In the genomic region with DNA sequence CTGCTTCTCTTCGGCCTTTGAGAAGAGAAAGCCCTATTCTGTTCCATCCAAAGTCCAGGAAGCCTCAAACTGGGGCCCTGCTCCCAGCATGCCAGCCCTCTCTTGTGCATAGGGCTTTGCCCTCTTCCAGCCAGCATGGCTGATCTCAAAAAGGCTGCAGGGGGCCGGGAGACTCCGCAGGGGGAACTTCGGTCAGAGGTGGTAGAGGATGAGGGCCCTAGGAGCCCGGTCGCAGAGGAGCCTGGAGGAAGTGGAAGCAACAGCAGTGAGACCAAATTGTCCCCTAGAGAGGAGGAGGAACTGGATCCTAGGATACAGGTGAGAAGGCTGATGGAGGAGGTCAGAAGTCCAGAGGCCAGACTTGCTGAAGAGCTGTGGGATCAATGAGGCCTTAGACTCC, we compare ENCODE assay signal across 9 mouse cellular contexts. TPM values are rescaled to one million over a fixed set of nuclear protein-coding genes. Genes with fewer than 3 reads are reported as not detected.
DNase-seq lines count a peak whose midpoint lies in the region; ATAC-seq and TF ChIP-seq lines count a peak whose summit lies in the region.
"Had no signal": no experiment of that assay in that cellular context is flagged by ENCODE, and none has a peak within 500 bp of the region (broad histone marks: within the 10 kb centered on the region; RNA-seq: fewer than 3 reads in every experiment).

No protein-coding gene starts in this region.

- peak overlapping the region; percentile 80 for H3ac ChIP-seq in C2C12 (ENCODE audit: control insufficient read depth, insufficient read length, low read depth)

- H3K9me3 ChIP-seq in forebrain, embryonic 13.5 days (replicated peaks) = no peaks in the 10 kb centered on the region
- H3K9me3 ChIP-seq in liver, embryonic 13.5 days (replicated peaks) = no peaks in the 10 kb centered on the region

- H3K4me3 ChIP-seq in C2C12 (ENCODE audit: insufficient read depth, poor library complexity, severe bottlenecking) = peak overlapping the region; percentile 93
- H3K4me3 ChIP-seq in forebrain, embryonic 13.5 days = peak overlapping the region; percentile 87
- peak overlapping the region; percentile 93 for H3K4me3 ChIP-seq in liver, embryonic 13.5 days (replicated peaks)

- H3K36me3 ChIP-seq in C2C12 (ENCODE audit: control insufficient read depth, insufficient read depth) = peaks cover 31% of the 10 kb centered on the region
- peaks cover 50% of the 10 kb centered on the region for H3K36me3 ChIP-seq in forebrain, embryonic 13.5 days (ENCODE audit: poor library complexity, severe bottlenecking)
- peaks cover 56% of the 10 kb centered on the region for H3K36me3 ChIP-seq in liver, embryonic 13.5 days

- peak overlapping the region; percentile 97 for H3K4me2 ChIP-seq in forebrain, embryonic 13.5 days
- peak overlapping the region; percentile 98 for H3K4me2 ChIP-seq in liver, embryonic 13.5 days

- no peak for ATAC-seq in forebrain, embryonic 13.5 days
- no peak for ATAC-seq in liver, embryonic 13.5 days (ENCODE audit: low read depth)
- no peak for ATAC-seq in granulocyte monocyte progenitor cell, adult 5-6 weeks (replicated peaks; ENCODE audit: poor library complexity, severe bottlenecking)
- no peak for ATAC-seq in megakaryocyte progenitor cell, adult 5-6 weeks (replicated peaks; ENCODE audit: poor library complexity)

- H3K4me1 ChIP-seq in forebrain, embryonic 13.5 days = peaks cover 39% of the 10 kb centered on the region
- peaks cover 65% of the 10 kb centered on the region for H3K4me1 ChIP-seq in liver, embryonic 13.5 days (replicated peaks)

- no peak for TF ChIP-seq CTCF in C2C12 (IDR thresholded peaks at IDR 0.05; ENCODE audit: control insufficient read depth, insufficient read depth, insufficient read length)

- H3K27ac ChIP-seq in forebrain, embryonic 13.5 days = no peak overlapping the region
- H3K27ac ChIP-seq in liver, embryonic 13.5 days = peak overlapping the region; percentile 94

- peak; percentile 91 for DNase-seq in heart, adult 11 months
- no peak for DNase-seq in heart, adult 8-10 months (ENCODE audit: low spot score)
- no peak for DNase-seq in liver, embryonic 13.5 days
- DNase-seq in thymus, adult 18-20 months = no peak

- peak overlapping the region; percentile 88 for H3K9ac ChIP-seq in forebrain, embryonic 13.5 days
- H3K9ac ChIP-seq in liver, embryonic 13.5 days = peak overlapping the region; percentile 91

- H3K79me2 ChIP-seq in C2C12 (ENCODE audit: control insufficient read depth, insufficient read depth) = peaks cover 91% of the 10 kb centered on the region

- H3K79me3 ChIP-seq in C2C12 (ENCODE audit: low read depth) = peaks cover 61% of the 10 kb centered on the region

- H3K27me3 ChIP-seq in C2C12 (ENCODE audit: control insufficient read depth, insufficient read depth, insufficient read length) = no peaks in the 10 kb centered on the region
- H3K27me3 ChIP-seq in forebrain, embryonic 13.5 days = no peaks in the 10 kb centered on the region
- H3K27me3 ChIP-seq in liver, embryonic 13.5 days = no peaks in the 10 kb centered on the region

- 90% methylated on average over 6 of the region's 6 CpGs for WGBS in forebrain, embryonic 13.5 days
- WGBS in liver, embryonic 13.5 days (ENCODE audit: insufficient replicate concordance) = 80% methylated on average over 6 of the region's 6 CpGs

TF ChIP-seq in C2C12, 6 proteins besides CTCF, POLR2A, EP300 and RAD21:
- TF ChIP-seq MAX (IDR thresholded peaks at IDR 0.05) (no peak), USF1 (IDR thresholded peaks at IDR 0.05; ENCODE audit: low read depth) (no peak), FOSL1 (IDR thresholded peaks at IDR 0.05; ENCODE audit: insufficient read depth, low read length, poor library complexity, severe bottlenecking) (no peak), MYOG (IDR thresholded peaks at IDR 0.05; ENCODE audit: control insufficient read depth, extremely low read depth, insufficient read length) (no peak), CEBPB (IDR thresholded peaks at IDR 0.05; ENCODE audit: low read depth) (no peak), MYOD1 (IDR thresholded peaks at IDR 0.05; ENCODE audit: control insufficient read depth, insufficient read length, low read depth) (no peak)

RNA-seq across cellular contexts. Expression of a gene that starts 1.0 kb away (rescaled TPM):
- 10 to 100 TPM; 25.4 to 36.8 (median 30.4) TPM for total RNA-seq in heart, adult 8-10 months (2022)
- 30.8 TPM for polyA plus RNA-seq in C2C12 (2012; fragmentation: generic; extraction: Trizol)
- 43.9 and 48.0 TPM in 2 replicates for polyA plus RNA-seq in forebrain, embryonic 13.5 days (2015; fragmentation: Nextera tagmentation; extraction: Ambion mirVana)
- polyA plus RNA-seq in liver, embryonic 13.5 days (2015; fragmentation: Nextera tagmentation; extraction: Ambion mirVana) = 17.9 and 19.7 TPM in 2 replicates
- 4.5 and 10.7 TPM in 2 replicates for total RNA-seq in granulocyte monocyte progenitor cell, adult 5-6 weeks (2014; fragmentation: Nextera tagmentation)
- total RNA-seq in granulocyte monocyte progenitor cell, adult 5-6 weeks (2017) = 10.3 and 17.8 TPM in 2 replicates
- 2.5 and 4.1 TPM in 2 replicates for total RNA-seq in megakaryocyte progenitor cell, adult 5-6 weeks (2015)
- 12.8 and 31.6 TPM in 2 replicates for total RNA-seq in megakaryocyte progenitor cell, adult 5-6 weeks (2017)

RNA-seq across cellular contexts. Expression of a gene that starts 1.4 kb away (rescaled TPM):
- 10 to 100 TPM; 41.4 to 45.8 (median 45.2) TPM for total RNA-seq in heart, adult 8-10 months (2022)
- polyA plus RNA-seq in C2C12 (2012; fragmentation: generic; extraction: Trizol) = 12.5 TPM
- 38.1 and 40.5 TPM in 2 replicates for polyA plus RNA-seq in forebrain, embryonic 13.5 days (2015; fragmentation: Nextera tagmentation; extraction: Ambion mirVana)
- polyA plus RNA-seq in liver, embryonic 13.5 days (2015; fragmentation: Nextera tagmentation; extraction: Ambion mirVana) = 40.5 and 47.7 TPM in 2 replicates
- 10.9 and 19.5 TPM in 2 replicates for total RNA-seq in granulocyte monocyte progenitor cell, adult 5-6 weeks (2014; fragmentation: Nextera tagmentation)
- total RNA-seq in granulocyte monocyte progenitor cell, adult 5-6 weeks (2017) = 22.6 and 26.4 TPM in 2 replicates
- 31.0 and 31.6 TPM in 2 replicates for total RNA-seq in megakaryocyte progenitor cell, adult 5-6 weeks (2015)
- 23.2 and 26.4 TPM in 2 replicates for total RNA-seq in megakaryocyte progenitor cell, adult 5-6 weeks (2017)

RNA-seq across cellular contexts. Expression of a gene that starts 24.7 kb away (rescaled TPM):
- total RNA-seq in heart, adult 8-10 months (2022) = 1 to 10 TPM; 3.0 to 5.0 (median 3.5) TPM
- 6.8 TPM for polyA plus RNA-seq in C2C12 (2012; fragmentation: generic; extraction: Trizol)
- polyA plus RNA-seq in forebrain, embryonic 13.5 days (2015; fragmentation: Nextera tagmentation; extraction: Ambion mirVana) = 28.9 and 31.4 TPM in 2 replicates
- 12.2 and 12.6 TPM in 2 replicates for polyA plus RNA-seq in liver, embryonic 13.5 days (2015; fragmentation: Nextera tagmentation; extraction: Ambion mirVana)
- total RNA-seq in granulocyte monocyte progenitor cell, adult 5-6 weeks (2014; fragmentation: Nextera tagmentation) = 35.3 and 35.8 TPM in 2 replicates
- total RNA-seq in granulocyte monocyte progenitor cell, adult 5-6 weeks (2017) = 22.7 and 27.7 TPM in 2 replicates
- 22.7 and 27.3 TPM in 2 replicates for total RNA-seq in megakaryocyte progenitor cell, adult 5-6 weeks (2015)
- 33.0 and 36.8 TPM in 2 replicates for total RNA-seq in megakaryocyte progenitor cell, adult 5-6 weeks (2017)

RNA-seq across cellular contexts. Expression of a gene that starts 47.3 kb away (rescaled TPM):
- total RNA-seq in heart, adult 8-10 months (2022) = not detected
- polyA plus RNA-seq in C2C12 (2012; fragmentation: generic; extraction: Trizol) = not detected
- polyA plus RNA-seq in forebrain, embryonic 13.5 days (2015; fragmentation: Nextera tagmentation; extraction: Ambion mirVana) = 0.31 TPM in 1 of 2 replicates, not detected in the other
- 0.39 TPM in 1 of 2 replicates, not detected in the other for polyA plus RNA-seq in liver, embryonic 13.5 days (2015; fragmentation: Nextera tagmentation; extraction: Ambion mirVana)
- not detected in 2 replicates for total RNA-seq in granulocyte monocyte progenitor cell, adult 5-6 weeks (2014; fragmentation: Nextera tagmentation)
- not detected in 2 replicates for total RNA-seq in granulocyte monocyte progenitor cell, adult 5-6 weeks (2017)
- not detected in 2 replicates for total RNA-seq in megakaryocyte progenitor cell, adult 5-6 weeks (2015)
- total RNA-seq in megakaryocyte progenitor cell, adult 5-6 weeks (2017) = not detected in 2 replicates
- total RNA-seq: common myeloid progenitor, adult 5-6 weeks had no signal

RNA-seq across cellular contexts. Expression of a gene that starts 56.9 kb away (rescaled TPM):
- not detected for total RNA-seq in heart, adult 8-10 months (2022)
- polyA plus RNA-seq in C2C12 (2012; fragmentation: generic; extraction: Trizol) = 0.01 TPM
- not detected in 2 replicates for polyA plus RNA-seq in forebrain, embryonic 13.5 days (2015; fragmentation: Nextera tagmentation; extraction: Ambion mirVana)
- polyA plus RNA-seq in liver, embryonic 13.5 days (2015; fragmentation: Nextera tagmentation; extraction: Ambion mirVana) = 0.21 and 0.36 TPM in 2 replicates
- total RNA-seq in granulocyte monocyte progenitor cell, adult 5-6 weeks (2014; fragmentation: Nextera tagmentation) = 2.2 TPM in 1 of 2 replicates, not detected in the other
- 2.8 and 4.7 TPM in 2 replicates for total RNA-seq in granulocyte monocyte progenitor cell, adult 5-6 weeks (2017)
- 5.2 and 6.5 TPM in 2 replicates for total RNA-seq in megakaryocyte progenitor cell, adult 5-6 weeks (2015)
- total RNA-seq in megakaryocyte progenitor cell, adult 5-6 weeks (2017) = 6.4 and 13.3 TPM in 2 replicates
